Mouse (Mus musculus): Measurements from ENCODE around the gene Ddx11.
"Not testable (repeated sequence)": the region's sequence is repeated elsewhere in the genome, so short reads cannot be mapped to it uniquely, and the experiment has no call there.

Gene Ddx11

DNA sequence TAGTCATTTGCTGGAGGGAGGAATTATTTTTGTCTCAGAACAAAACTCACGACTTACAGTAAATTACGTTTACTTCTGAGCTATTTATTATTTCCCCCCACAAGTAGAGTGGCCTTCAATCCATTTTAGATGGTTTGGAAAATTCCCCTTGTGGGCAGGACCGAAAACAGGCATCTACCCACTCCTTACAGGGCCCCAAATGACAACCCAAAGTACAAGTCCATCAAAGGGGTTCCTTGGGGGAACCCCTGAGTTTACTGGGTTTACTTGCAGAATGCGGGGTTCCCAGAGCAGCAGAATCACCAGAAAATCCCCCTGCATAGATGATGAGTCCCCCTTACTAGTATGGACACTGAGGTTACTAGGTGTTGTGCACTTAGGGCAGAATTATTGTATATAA, 11.2 kb upstream of the Ddx11 start:
- no peak for DNase-seq (ENCODE audit: low spot score)

DNA sequence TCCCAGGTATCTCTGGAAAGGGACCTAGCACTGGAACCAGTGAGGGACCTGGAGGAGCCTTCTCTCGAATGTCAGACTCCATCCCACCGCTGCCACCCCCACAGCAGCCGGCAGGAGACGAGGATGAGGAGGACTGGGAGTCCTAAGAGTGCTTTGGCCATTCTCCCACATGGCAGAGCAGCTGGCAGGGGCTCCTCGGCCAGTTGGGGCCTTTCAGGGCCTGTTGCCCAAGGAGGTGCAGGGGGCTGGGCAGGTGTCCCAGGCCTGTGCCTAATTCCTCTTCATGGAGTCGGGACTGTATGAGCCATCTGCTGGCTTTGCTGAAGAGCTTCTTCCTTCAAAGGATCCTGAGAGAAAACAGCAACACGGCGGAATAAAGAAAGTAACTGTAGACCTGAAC, 4.3 kb upstream of the Ddx11 start:
- DNase-seq (ENCODE audit: low spot score), result no peak

DNA sequence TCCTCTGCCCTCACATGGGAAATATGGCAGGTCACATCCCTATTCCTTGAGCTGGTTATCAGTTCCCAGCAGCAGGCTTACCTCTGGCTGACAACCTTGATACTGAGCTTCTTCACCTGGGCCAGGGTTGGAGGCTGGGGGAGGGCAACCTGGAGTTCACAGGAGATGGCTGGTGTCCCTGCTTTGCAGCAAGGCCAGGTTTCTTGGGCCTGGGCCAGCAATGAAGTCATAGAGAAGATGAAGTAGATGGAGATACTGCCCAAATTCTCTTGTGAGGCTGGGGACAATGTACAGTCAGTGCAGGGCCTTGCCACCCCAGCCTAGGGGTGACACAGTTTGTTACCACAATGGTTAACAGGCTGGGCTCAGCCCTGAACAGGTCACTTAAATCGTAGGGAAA, 2.6 kb upstream of the Ddx11 start:
- DNase-seq (ENCODE audit: low spot score), result no peak

DNA sequence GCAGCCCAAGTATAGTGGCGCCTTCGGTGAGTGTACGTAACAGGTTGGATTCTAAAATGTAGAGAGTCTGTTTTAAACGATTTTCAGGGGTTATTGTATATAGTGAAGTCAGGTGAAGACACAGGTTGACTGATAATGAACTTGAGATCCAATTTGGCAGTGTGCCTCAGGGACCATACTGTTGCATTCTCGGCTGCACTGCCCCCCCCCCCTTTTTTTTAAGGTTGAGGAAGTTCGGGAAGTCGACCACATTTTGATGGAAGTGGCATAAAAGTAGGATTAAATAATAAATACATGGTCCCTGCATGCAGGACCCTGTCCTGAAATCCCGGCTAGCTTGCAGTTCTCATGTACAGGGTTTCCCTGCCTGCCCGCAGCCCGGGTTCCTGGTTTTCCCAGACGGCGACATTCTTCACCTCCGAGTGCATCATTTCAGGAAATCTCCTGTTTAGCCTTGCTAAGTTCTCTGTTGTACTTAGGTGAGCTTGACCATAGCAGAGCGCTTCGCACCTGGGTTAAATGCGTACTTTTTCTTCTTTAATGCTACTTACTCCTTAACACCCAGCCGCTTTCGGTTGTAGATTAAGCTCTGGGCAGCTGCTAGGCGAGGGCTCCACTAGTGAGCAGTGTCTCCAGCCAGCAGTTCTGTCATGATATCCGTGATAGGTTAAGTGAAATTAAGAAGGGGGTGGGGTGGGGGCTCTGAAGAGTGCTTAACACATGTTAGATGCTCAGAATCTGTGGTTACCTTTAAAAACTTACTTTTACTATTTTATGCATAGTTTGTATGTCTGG, 693 bp downstream of the Ddx11 start:
- no peak for DNase-seq (ENCODE audit: low spot score)

DNA sequence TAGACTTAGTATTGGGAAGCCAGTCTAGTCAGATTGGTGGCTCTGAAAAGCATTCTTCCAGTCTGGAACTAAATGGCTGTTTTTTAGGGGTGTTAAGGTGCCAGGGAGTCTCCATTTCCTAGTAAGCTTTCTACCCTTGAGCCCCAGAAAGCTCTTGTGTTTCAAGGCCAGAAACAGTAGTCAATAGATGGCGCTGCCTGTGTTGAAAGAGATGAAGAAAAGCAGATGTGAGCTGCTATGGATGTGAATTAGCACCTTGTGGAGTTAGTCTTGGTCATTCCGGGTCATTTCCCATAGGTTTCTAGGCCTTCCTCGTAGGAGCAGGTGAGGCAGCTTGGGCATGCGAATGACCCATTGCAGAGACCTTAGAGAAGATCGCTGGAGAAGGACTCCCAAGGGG, 1.9 kb downstream of the Ddx11 start:
- DNase-seq (ENCODE audit: low spot score), result no peak

DNA sequence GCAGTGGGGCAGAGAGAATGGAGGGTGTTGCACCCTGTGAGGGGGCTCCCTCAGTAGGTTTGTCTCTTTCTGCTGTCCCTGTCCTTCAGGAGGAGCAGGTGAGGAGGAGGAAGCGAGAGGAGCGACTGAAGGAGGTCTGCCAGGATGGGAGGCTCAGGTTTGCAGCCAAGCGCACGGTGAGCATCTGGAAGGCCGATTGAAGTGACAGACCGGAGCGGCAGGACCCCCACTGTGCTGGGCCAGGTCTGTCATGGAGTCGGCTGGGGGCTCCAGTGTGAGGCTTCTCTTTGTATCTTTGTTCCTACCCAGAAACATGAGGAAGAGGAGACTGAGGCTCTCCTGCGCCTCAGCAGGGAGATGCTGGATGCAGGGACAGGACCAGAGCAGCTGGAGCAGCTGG, 7.1 kb downstream of the Ddx11 start:
- DNase-seq (ENCODE audit: low spot score), result no peak

DNA sequence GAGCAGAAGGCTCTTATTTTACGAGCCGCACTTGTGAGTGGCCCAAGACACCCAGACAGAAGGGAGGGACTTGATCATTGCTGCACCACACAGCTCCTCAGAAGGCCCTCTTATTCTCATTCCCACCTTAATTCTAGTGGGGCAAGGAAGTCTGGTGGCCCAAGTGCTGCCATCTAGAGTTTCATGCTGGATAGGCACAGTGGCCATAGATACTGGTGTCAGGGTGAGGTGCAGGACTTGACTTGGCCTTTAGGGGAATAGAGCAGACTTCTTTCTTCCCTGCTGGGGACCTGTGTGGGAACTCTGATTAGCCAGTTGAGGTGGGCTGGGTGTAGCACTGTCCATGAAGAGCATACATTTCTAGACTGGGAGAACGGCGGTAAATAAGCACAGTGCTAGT, 7.9 kb downstream of the Ddx11 start:
- no peak for DNase-seq (ENCODE audit: low spot score)

DNA sequence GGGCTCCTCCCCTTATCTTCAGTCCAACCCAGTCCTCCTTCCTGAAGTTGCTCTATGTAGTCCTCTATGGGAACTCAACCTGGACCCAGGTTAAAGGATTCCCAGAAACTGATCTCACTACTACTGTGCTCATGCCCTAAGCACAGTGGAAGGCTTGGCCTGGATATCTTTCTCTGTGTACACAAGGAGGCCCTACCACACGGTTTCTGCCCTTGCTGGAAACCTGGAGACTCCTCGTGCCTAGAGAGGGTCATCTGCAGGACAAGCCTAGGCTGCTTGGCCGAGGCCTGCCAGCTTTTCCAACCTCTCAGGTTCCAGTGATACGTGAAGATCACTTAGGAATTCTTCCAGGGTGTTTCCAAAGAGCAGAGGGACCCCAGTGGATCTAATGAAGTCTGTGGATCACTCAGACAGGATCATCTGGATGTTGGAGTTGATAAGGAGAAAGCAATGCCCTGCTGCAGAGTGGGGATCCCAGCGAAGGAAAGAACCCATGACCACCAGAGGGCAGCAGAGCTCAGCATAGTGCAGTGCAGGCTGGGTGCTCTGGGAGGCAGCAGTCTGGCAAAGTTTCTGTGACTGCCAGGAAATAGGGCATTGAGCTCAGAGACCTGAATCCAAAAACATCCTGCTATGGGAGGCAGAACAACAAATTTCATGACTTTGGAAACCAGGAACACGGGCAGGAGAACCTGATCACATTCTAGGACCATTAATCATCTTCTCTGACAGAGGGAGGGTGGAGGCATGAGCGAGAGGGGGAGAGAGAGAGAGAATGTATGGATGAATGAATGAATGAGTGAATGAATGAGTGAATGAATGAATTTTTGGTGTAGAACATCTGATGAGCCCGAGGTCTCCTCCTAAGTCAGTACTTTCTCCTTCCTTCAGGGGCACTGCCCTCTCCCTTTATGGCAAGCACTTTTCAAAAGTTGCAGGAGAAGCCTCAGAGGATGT, 29.7 kb downstream of the Ddx11 start:
- DNase-seq (ENCODE audit: low spot score), result not testable (repeated sequence)

DNA sequence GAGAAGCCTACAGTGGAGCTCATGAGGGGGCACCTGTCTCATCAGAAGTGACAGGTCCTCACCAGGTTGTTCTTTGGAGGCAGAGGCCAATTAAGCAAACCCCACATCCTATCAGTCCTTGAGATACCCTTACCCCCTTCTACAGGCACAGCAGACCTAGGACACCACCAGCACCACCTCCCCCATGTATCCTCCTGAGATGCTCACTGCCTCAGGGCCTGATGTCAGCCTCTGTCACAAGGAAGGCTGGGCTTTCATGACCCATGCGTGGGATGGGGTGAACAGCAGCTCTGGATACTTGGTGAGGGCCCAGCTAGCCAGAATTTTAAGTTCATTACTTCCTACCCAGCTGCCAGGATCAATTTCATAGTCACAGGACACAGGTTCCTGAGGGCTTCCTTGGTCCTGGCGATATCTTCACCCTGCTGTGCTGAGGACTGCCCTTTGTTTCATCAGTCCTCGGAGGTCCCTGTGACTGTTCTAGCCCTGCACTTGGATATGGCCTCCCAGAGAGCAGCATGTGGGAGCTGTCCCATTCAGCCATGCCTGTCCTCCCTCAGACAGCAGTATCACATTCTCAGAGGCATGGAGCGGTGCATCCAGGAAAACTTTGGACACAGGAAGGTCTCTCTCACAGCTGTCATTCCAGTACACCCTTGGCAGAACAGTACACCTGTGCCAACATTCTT, 30.6 kb downstream of the Ddx11 start:
- not testable (repeated sequence) for DNase-seq (ENCODE audit: low spot score)

DNA sequence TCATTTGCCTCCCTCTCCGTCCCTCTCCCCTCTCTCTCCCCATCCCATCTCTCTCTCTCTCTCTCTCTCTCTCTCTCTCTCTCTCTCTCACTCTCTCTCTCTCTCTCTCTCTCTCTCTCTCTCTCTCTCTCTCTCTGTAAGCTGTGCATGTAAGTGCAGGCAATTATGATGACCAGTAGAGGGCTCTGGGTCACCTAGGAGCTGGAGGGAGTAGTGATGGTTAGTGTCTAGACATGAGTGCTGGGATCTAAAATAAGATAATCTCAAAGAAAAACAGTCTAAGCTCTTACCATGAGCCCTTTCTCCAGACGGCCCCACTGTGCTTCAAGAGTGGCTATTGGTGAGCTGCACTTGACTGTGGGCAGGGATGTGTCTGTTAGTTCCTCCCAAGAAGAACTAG, 31.6 kb downstream of the Ddx11 start:
- no peak for DNase-seq (ENCODE audit: low spot score)

DNA sequence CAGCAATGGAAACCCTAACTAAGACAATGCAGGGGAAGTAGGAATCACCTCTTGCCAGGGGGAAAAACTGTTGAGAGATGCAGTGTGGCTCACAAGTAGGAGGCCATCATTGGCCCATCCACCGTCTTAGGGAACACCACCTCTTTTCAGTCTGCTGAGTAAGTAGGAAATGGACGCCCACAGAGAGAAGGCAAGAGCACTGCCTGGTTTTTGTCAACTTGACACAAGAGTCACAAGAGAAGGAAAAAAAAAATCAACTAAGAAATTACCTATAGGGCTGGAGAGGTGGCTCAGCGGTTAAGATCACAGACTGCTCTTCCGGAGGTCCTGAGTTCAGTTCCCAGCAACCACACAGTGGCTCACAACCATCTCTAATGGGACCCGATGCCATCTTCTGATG, 35.0 kb downstream of the Ddx11 start:
- no peak for DNase-seq (ENCODE audit: low spot score)

DNA sequence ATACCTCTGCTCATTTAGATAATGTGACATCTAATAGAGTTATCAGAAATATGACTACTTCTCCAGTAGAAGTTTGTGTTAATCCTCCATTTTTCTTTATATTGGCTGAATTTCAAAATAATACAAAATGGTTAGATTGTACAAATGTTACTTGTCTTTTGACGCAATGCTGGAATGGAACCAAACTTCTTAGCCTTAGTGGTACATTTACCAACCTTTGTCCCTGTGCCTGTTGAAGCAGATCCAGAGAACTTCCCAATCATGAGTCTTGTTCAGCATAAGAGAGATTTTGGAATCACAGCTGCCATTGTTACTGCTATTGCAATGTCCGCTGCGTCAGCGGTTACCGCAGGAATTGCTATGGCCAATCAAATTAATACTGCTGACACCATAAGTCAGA, 43.8 kb downstream of the Ddx11 start:
- DNase-seq (ENCODE audit: low spot score), result not testable (repeated sequence)

DNA sequence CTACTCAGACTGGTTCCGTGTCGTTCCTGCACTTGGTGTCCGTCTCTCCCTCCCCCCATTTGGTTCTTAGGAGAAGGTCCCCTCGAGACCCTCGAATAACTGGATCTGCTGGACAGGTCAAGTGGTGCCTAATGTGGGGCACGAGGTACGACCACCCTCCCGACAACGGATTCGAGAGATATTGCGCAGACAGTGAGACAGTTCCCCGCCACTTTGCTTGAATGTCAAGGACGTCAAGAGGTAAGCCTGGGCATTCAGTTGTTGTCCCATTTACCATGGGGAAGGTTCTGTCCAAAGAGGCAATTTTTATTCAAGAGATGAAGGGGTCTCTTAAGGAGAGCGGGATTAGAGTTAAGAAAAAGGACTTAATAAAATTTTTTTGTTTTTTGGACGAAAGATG, 47.7 kb downstream of the Ddx11 start:
- DNase-seq (ENCODE audit: low spot score), result not testable (repeated sequence)

DNA sequence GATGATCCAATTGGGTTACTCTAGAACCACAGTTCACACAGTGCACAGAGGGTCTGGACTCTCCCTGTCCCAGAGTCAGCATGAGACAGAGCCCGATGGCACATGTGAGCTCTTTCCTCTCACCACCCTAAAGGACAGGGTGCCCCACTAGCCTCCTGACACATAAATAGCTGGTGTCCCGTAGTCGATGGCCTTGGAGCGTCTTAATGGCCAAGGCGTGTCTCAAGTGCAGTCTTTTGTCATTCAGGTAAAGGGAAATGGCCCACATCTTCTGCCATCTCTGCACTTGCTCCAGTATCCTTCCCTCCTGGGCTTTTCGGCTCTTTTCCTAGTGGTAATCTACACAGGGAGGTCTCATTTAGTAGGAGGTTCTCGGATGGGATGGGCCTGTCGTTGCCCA, 67.3 kb downstream of the Ddx11 start:
- no peak for DNase-seq (ENCODE audit: low spot score)

DNA sequence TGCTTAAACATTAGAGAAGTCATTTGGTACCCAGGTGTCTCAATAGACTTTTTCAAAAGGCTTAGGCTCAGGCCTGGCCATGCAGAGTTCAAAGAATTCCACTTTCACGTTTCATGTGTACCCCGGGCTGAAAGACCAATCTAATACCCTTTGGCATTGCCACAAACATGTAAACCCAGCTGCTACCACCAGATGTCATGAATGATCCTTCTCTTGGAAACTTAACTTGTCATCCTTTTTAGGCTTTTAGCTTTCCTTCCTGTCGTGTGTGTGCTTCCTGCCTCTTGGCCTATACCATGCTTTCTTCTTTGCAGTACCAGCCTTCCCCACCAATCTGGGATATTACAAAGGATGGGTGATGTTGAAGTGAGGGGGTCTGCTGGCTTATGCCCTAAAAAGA, 73.7 kb downstream of the Ddx11 start:
- DNase-seq (ENCODE audit: low spot score), result no peak
